Mouse (Mus musculus) c-Kit-negative CD71-positive TER-119-positive erythroid progenitor cells, embryonic 14.5 days (primary cell): ENCODE measurements around the gene Dhrs7b.

ENCODE experiments used
- DNase-seq: peaks from one replicate; pipeline ENCODE4 v3.0.0-alpha.2; 2013; ENCODE audit warnings: low read depth, low spot score

Dhrs7b gene

DNA sequence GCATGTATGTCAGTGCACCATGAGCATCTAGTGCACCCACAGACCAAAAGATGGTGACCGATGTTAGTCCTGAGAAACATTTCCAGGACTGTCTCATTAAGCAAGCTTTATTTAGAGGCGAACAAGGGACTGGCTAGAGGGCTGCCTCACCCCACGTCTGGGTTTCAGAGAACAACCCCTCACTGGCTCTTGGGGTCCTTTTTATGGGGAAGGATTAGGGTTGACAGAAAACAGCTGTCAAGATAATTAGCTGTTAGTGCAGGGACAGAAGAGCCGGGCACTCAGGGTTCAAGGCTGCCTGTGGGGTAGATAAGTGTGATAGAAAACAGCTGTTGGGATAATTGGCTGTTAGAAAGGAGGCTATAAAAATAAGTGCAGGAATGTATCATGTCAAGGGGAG lies 65.5 kb downstream of the Dhrs7b start:
- no peak for DNase-seq

DNA sequence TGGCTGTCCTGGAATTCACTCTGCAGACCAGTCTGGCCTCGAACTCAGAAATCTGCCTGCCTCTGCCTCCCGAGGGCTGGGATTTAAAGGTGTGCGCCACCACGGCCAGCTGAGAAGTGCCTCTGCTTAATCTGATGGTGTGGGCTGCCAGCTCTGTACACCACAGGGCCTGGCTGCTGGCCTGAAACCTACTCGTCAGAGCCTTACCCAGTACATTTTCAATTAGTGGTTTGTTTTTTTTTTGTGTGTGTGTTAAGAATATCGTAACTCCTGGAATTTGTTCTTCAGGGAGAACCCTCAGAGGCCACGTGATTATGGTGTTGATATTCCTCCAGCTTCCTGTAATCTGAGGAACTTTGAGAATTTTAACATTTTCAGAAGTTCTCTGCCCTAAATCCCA lies 71.6 kb downstream of the Dhrs7b start:
- DNase-seq, result no peak

GRCm38 (mm10) chr11:60902486-60902885 lies 72.1 kb downstream of the Dhrs7b start:
- no peak for DNase-seq

DNA sequence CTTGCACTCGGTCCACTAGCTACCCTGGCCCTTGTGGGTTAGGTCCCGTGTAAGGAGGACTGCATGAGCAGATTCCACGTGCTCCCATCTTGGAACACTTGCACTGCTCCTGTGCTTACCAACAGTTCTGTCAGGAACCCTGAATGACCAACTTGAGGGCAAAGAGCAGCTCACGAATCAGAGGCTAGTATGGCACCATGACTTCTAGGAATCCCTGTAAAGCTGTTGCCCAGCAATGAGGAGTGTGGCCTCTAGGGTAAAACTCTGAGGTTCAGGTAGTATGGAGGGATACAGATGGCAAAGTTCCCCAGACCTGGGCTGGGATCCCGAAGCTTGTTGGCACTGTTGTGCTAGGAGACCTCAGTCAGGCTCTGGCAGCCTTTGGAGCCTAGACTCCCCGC lies 73.2 kb downstream of the Dhrs7b start:
- DNase-seq, result no peak

GRCm38 (mm10) chr11:60905407-60906120 lies 75.1 kb downstream of the Dhrs7b start:
- DNase-seq, result no peak

DNA sequence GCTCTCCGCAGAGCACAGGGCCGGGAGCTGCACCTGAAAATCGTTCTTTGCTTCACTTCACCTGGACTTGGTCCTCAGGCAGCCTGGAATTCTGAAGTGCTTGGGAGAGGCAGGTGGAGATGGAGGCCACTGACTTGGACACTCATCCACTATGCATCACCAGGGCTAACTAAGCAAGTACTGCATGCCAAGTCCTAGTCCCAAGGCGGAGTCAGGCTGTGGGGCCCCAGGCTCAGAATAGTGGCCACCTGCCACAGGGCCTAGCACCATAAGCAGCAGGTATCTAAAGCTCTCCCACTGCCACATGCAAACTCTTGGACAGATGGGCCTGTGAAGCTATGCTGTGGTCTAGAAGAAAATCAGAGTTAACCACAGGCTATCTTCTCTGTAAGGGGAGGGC lies 76.0 kb downstream of the Dhrs7b start:
- DNase-seq, result no peak

- no peak for DNase-seq
Measured at GRCm38 (mm10) chr11:60908073-60908472, 77.6 kb downstream of the Dhrs7b start.

DNA sequence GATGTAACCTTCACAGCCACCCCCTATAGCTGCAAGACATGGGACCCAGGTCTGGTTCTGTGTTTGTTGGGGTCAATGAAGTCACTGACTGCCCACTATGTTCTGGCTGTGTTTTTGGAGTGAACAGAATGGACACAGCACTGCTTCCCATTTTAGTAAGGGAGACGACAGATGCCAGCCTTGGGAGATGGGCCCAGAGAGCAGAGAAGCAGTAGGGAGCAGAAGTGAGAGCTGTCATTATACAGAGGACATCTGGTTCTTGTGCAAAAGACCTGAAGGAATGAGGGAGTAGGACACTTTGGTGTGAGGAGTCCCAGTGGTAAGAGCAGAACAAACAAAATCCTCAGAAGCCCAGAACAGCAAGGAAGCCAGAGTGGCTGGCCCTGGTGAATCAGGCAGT lies 79.2 kb downstream of the Dhrs7b start:
- no peak for DNase-seq
